Mouse (Mus musculus): ENCODE measurements around the gene Ceacam11. TPM values are rescaled to one million over a fixed set of nuclear protein-coding genes. Genes with fewer than 3 reads are reported as not detected.
"Not testable (repeated sequence)": the region's sequence is repeated elsewhere in the genome, so short reads cannot be mapped to it uniquely, and the experiment has no call there.

Ceacam11 gene
- not detected in 2 replicates for polyA plus RNA-seq (2012; ENCODE audit: insufficient read depth, insufficient read length, low replicate concordance, missing spikeins)

DNA sequence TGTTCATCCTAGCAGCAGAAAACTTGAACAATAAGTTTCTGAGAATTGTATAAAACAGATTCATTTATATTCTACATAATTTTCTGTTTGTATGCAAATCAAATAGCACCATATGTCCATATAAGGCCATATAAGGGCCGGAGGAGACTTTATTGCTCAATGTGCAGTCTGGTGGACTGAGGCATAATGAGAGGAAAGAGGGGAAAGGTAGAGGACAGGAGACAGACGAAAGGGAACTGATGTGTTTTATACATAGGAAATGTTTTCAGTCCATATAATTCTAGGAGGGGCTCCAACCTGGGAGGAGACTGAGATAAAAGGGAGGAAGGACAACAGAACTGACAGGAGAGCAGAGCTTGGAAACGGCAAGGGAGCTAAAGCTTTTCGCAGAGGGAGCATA, at the start of gene Ceacam11:
Ceacam11 (plus strand) TSS at position 301 of the 400 bp plus-strand sequence.
- no peak within 1 kb of the TSS for H3K4me3 ChIP-seq (ENCODE audit: insufficient read depth, low read depth, low read length)
- WGBS: 81% methylated on average over 4 of the region's 4 CpGs
- no peaks in the 10 kb centered on the region for H3K4me1 ChIP-seq (ENCODE audit: control insufficient read depth, insufficient read depth, low read length)
- no peak within 1 kb of the TSS for H3K27ac ChIP-seq (ENCODE audit: insufficient read depth, low read depth, low read length)
- no peak for TF ChIP-seq POLR2A (IDR thresholded peaks at IDR 0.05; ENCODE audit: insufficient read depth, low read depth, low read length)
- no peak for TF ChIP-seq CTCF (IDR thresholded peaks at IDR 0.05; ENCODE audit: insufficient read depth, low read depth, low read length)

DNA sequence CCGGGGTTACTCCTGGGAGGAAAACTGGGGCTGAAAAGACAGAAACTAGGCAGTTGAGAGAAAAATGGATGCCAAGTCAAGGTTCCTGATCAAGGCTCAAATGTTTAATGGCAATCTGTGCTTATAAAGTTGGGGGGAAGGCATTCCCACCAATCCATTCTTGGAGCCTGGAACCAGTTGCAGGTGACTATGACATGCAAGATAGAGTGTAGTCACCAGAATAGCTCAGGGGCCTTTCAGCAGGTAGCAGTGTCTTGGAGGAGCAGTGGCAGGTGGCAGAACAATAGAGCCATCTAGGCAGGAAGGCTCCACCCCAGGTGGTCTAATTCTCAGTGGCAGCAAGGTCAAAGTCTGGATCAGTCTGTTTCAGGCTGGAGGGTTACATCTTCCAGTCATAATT, 29.2 kb downstream of the Ceacam11 start:
- H3K27ac ChIP-seq (ENCODE audit: insufficient read depth, low read depth, low read length); H3K4me3 ChIP-seq (ENCODE audit: insufficient read depth, low read depth, low read length); H3K4me1 ChIP-seq (ENCODE audit: control insufficient read depth, insufficient read depth, low read length): not testable (repeated sequence)
- 89% methylated on average over 1 of the region's 1 CpGs for WGBS

DNA sequence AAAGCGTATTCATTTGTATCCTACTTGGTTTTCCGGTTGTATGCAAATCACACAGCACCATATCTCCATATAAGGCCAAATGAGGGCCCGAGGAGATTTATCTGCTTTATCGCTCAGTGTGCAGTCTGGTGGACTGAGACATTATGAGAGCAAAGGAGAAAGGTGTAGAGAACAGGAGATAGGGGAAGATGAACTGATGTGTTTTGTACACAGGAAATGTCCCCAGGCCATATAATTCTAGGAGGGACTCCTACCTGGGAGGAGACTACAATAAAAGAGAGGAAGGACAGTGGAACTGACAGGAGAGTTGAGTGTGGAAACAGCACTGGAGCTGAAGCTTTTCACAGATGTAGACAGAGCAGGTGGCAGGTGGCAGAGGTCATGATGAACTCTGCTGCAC, 37.7 kb downstream of the Ceacam11 start, which contains the start of gene Ceacam13:
Ceacam13 (plus strand) TSS at position 301 of the 400 bp plus-strand sequence.
- no peak within 1 kb of the TSS for H3K4me3 ChIP-seq (ENCODE audit: insufficient read depth, low read depth, low read length)
- 82% methylated on average over 4 of the region's 4 CpGs for WGBS
- TF ChIP-seq CTCF (IDR thresholded peaks at IDR 0.05; ENCODE audit: insufficient read depth, low read depth, low read length): no peak
- no peak for TF ChIP-seq POLR2A (IDR thresholded peaks at IDR 0.05; ENCODE audit: insufficient read depth, low read depth, low read length)
- H3K4me1 ChIP-seq (ENCODE audit: control insufficient read depth, insufficient read depth, low read length): no peaks in the 10 kb centered on the region
- no peak within 1 kb of the TSS for H3K27ac ChIP-seq (ENCODE audit: insufficient read depth, low read depth, low read length)

Other genes with a start within 250 kb of the Ceacam11 start
- gene Ceacam14, start 159.5 kb upstream of the Ceacam11 start, polyA plus RNA-seq (2012; ENCODE audit: insufficient read depth, insufficient read length, low replicate concordance, missing spikeins): not detected in 2 replicates
- not detected in 2 replicates for gene Gm5155, start 100.4 kb upstream of the Ceacam11 start, polyA plus RNA-seq (2012; ENCODE audit: insufficient read depth, insufficient read length, low replicate concordance, missing spikeins)
- not detected in 2 replicates for gene Ceacam13, start 37.8 kb downstream of the Ceacam11 start, polyA plus RNA-seq (2012; ENCODE audit: insufficient read depth, insufficient read length, low replicate concordance, missing spikeins)
- gene Ceacam12, start 93.8 kb downstream of the Ceacam11 start, polyA plus RNA-seq (2012; ENCODE audit: insufficient read depth, insufficient read length, low replicate concordance, missing spikeins): not detected in 2 replicates
- not detected in 2 replicates for gene Igfl3, start 204.4 kb downstream of the Ceacam11 start, polyA plus RNA-seq (2012; ENCODE audit: insufficient read depth, insufficient read length, low replicate concordance, missing spikeins)

Measured in olfactory bulb, adult 2 months (tissue).